Mouse (Mus musculus) myocyte (in vitro differentiated cells): Measurements from ENCODE around the gene Bag5.

Source experiments
- POLR2A ChIP-seq: IDR thresholded peaks from one replicate; pipeline ENCODE4 v1.6.1; 2011; ENCODE audit warnings: low read depth, mild to moderate bottlenecking, control low read depth, moderate library complexity; ENCODE audit not compliant: insufficient read length
- TCF3 ChIP-seq: IDR thresholded peaks from one replicate; pipeline ENCODE4 v1.6.1; 2011; ENCODE audit warnings: low read depth, control low read depth; ENCODE audit not compliant: insufficient read length
- USF1 ChIP-seq: IDR thresholded peaks from one replicate; pipeline ENCODE4 v1.6.1; 2011; ENCODE audit warnings: low read depth, mild to moderate bottlenecking, control low read depth, moderate library complexity

DNA sequence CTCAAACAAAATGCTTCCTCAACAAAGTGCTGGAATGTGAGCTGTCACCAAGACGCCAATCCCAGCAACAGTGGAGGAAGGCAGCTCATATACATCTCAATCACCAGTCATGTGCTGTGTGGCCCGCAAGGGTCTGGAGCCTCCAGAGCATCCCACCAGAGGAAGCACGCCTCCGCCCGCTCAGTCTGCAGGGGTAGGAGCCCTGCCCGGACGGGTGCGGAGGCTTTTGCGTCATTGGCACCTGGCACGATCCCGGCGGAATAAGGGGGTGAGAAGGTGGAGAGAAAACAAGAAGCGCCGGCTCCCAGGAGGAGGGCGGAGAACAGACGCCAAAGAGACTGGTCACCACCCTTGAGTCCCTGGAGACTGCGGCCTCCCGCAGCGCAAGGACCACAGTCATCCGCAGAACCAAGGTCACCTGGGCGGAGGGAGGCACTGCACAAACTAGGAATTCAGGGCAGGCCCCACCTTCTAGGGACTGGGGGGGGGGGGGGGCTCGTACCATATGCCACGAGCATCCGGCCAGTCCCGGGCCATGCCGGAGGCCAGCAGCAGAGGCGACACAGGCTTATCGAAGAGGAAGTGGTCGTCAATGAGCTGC is 42.6 kb downstream of the Bag5 start:
- no peak for TF ChIP-seq POLR2A
- no peak for TF ChIP-seq USF1
- TF ChIP-seq TCF3: no peak
